In genomic region chr12:84617663-84618062, GRCm38 (mm10) we compare ENCODE assay signal across 8 mouse cellular contexts. TPM values are rescaled to one million over a fixed set of nuclear protein-coding genes. Genes with fewer than 3 reads are reported as not detected.
A peak's percentile ranks its signal among the peaks of the same experiment; 100 is the strongest.
DNase-seq lines count a peak whose midpoint lies in the region; ATAC-seq and TF ChIP-seq lines count a peak whose summit lies in the region.

No protein-coding gene starts in this region.

- no peaks in the 10 kb centered on the region for H3K9me3 ChIP-seq in heart, embryonic 13.5 days
- no peaks in the 10 kb centered on the region for H3K9me3 ChIP-seq in heart, embryonic 15.5 days (replicated peaks)
- H3K9me3 ChIP-seq in limb, embryonic 11.5 days (ENCODE audit: control insufficient read depth, low read length) = no peaks in the 10 kb centered on the region
- H3K9me3 ChIP-seq in midbrain, embryonic 13.5 days = no peaks in the 10 kb centered on the region

- H3K9ac ChIP-seq in heart, embryonic 13.5 days = peak overlapping the region; percentile 87
- peak overlapping the region; percentile 54 for H3K9ac ChIP-seq in heart, embryonic 15.5 days
- peak overlapping the region; percentile 50 for H3K9ac ChIP-seq in limb, embryonic 11.5 days (ENCODE audit: low read length)
- 0 out of 2 replicates have a peak overlapping the region, but pooled peaks have one; percentile 15 for H3K9ac ChIP-seq in midbrain, embryonic 13.5 days (replicated peaks)

- DNase-seq in heart, postnatal 36 days = no peak
- peak; percentile 53 for DNase-seq in brain, embryonic 14.5 days (ENCODE audit: low read depth)
- DNase-seq in limb, embryonic 11.5 days (ENCODE audit: low spot score) = peak; percentile 55
- no peak for DNase-seq in urinary bladder, postnatal 25 days (ENCODE audit: low spot score)
- no peak for DNase-seq in gastrocnemius, postnatal 4 days (ENCODE audit: low spot score in 2 of 2)

- no peaks in the 10 kb centered on the region for H3K36me3 ChIP-seq in heart, embryonic 13.5 days
- no peaks in the 10 kb centered on the region for H3K36me3 ChIP-seq in heart, embryonic 15.5 days
- H3K36me3 ChIP-seq in limb, embryonic 11.5 days (ENCODE audit: control insufficient read depth, insufficient read depth, low read length) = no peaks in the 10 kb centered on the region
- peaks cover 7% of the 10 kb centered on the region; the same call in 1 of the 2 replicates for H3K36me3 ChIP-seq in midbrain, embryonic 13.5 days

- peak overlapping the region; percentile 78 for H3K4me2 ChIP-seq in heart, embryonic 13.5 days
- peak overlapping the region; percentile 84 for H3K4me2 ChIP-seq in heart, embryonic 15.5 days
- peak overlapping the region; percentile 53 for H3K4me2 ChIP-seq in limb, embryonic 11.5 days (ENCODE audit: low read depth, severe bottlenecking)
- H3K4me2 ChIP-seq in midbrain, embryonic 13.5 days (replicated peaks) = peak overlapping the region; percentile 59

- peak; percentile 18; the same call in 1 of the 2 replicates for TF ChIP-seq CTCF in brain, embryonic 14.5 days (IDR thresholded peaks at IDR 0.05; ENCODE audit: borderline replicate concordance, extremely low read depth, insufficient read depth, insufficient read length)

- no peak for ATAC-seq in heart, embryonic 13.5 days (ENCODE audit: extremely low read depth, insufficient number of reproducible peaks, low FRiP score, low TSS enrichment)
- ATAC-seq in heart, embryonic 15.5 days (replicated peaks; ENCODE audit: insufficient number of reproducible peaks, insufficient read depth, low FRiP score, low read depth) = 0 out of 2 replicates have a peak, but pooled peaks have one; percentile 27
- ATAC-seq in limb, embryonic 11.5 days (ENCODE audit: insufficient number of reproducible peaks, low FRiP score, low TSS enrichment, low read depth) = no peak
- ATAC-seq in midbrain, embryonic 13.5 days = peak; percentile 48

- peak overlapping the region; percentile 63 for H3K4me3 ChIP-seq in heart, embryonic 13.5 days
- peak overlapping the region; percentile 97 for H3K4me3 ChIP-seq in heart, embryonic 15.5 days
- peak overlapping the region; percentile 41 for H3K4me3 ChIP-seq in limb, embryonic 11.5 days (ENCODE audit: low read depth, low read length)
- peak overlapping the region; percentile 67 for H3K4me3 ChIP-seq in midbrain, embryonic 13.5 days (replicated peaks)

- intact Hi-C loops in heart, postnatal 36 days (cut with DNase I) = loop anchor here (10.0 kb wide), 1 partner anchor 357 kb away; the partner anchor contains the start of genes Arel1 and Fcf1

- no peaks in the 10 kb centered on the region for H3K27me3 ChIP-seq in heart, embryonic 13.5 days (replicated peaks)
- H3K27me3 ChIP-seq in heart, embryonic 15.5 days = no peaks in the 10 kb centered on the region
- H3K27me3 ChIP-seq in limb, embryonic 11.5 days (ENCODE audit: control insufficient read depth, insufficient read depth, low read length) = no peaks in the 10 kb centered on the region
- no peaks in the 10 kb centered on the region for H3K27me3 ChIP-seq in midbrain, embryonic 13.5 days

- WGBS in heart, embryonic 13.5 days = 10% methylated on average over 10 of the region's 10 CpGs
- 5% methylated on average over 10 of the region's 10 CpGs for WGBS in heart, embryonic 15.5 days
- 10% methylated on average over 10 of the region's 10 CpGs for WGBS in limb, embryonic 11.5 days
- 7% methylated on average over 10 of the region's 10 CpGs for WGBS in midbrain, embryonic 13.5 days

- H3K27ac ChIP-seq in heart, embryonic 13.5 days (replicated peaks) = no peak overlapping the region
- H3K27ac ChIP-seq in heart, embryonic 15.5 days = no peak overlapping the region
- H3K27ac ChIP-seq in limb, embryonic 11.5 days (replicated peaks; ENCODE audit: low read depth, low read length) = no peak overlapping the region
- H3K27ac ChIP-seq in midbrain, embryonic 13.5 days = no peak overlapping the region

- TF ChIP-seq POLR2A in brain, embryonic 14.5 days (IDR thresholded peaks at IDR 0.05; ENCODE audit: borderline replicate concordance, extremely low read depth, insufficient read depth, insufficient read length, poor library complexity, severe bottlenecking) = no peak

- peaks cover 13% of the 10 kb centered on the region for H3K4me1 ChIP-seq in heart, embryonic 13.5 days
- H3K4me1 ChIP-seq in heart, embryonic 15.5 days (replicated peaks) = peaks cover 2% of the 10 kb centered on the region; the same call in 1 of the 2 replicates
- no peaks in the 10 kb centered on the region for H3K4me1 ChIP-seq in limb, embryonic 11.5 days (ENCODE audit: control insufficient read depth, insufficient read depth, low read length)
- peaks cover 12% of the 10 kb centered on the region; the same call in 1 of the 2 replicates for H3K4me1 ChIP-seq in midbrain, embryonic 13.5 days (replicated peaks)

RNA-seq across cellular contexts. Expression of gene Abcd4, which starts 0.5 kb away (rescaled TPM):
- polyA plus RNA-seq in heart, embryonic 13.5 days (2015; fragmentation: Nextera tagmentation; extraction: Ambion mirVana) = 9.5 and 10.0 TPM in 2 replicates
- total RNA-seq in heart, postnatal 36 days (2021) = 1 to 10 TPM; 5.2 to 7.1 TPM
- 25.1 and 34.0 TPM in 2 replicates for polyA plus RNA-seq in brain, embryonic 14.5 days (2012; rRNA removed)
- 9.3 and 13.6 TPM in 2 replicates for polyA plus RNA-seq in heart, embryonic 15.5 days (2015; fragmentation: Nextera tagmentation; extraction: Ambion mirVana)
- polyA plus RNA-seq in limb, embryonic 11.5 days (2014; fragmentation: Nextera tagmentation; extraction: Ambion mirVana) = 9.2 and 11.8 TPM in 2 replicates
- 12.8 and 13.9 TPM in 2 replicates for polyA plus RNA-seq in midbrain, embryonic 13.5 days (2015; fragmentation: Nextera tagmentation; extraction: Ambion mirVana)
- 1 to 10 TPM; 7.5 to 8.4 TPM for total RNA-seq in gastrocnemius, postnatal 4 days (2021)

RNA-seq across cellular contexts. Expression of gene Vrtn, which starts 23.2 kb away (rescaled TPM):
- not detected in 2 replicates for polyA plus RNA-seq in heart, embryonic 13.5 days (2015; fragmentation: Nextera tagmentation; extraction: Ambion mirVana)
- total RNA-seq in heart, postnatal 36 days (2021) = not detected
- polyA plus RNA-seq in brain, embryonic 14.5 days (2012; rRNA removed) = 0.03 TPM in 1 of 2 replicates, not detected in the other
- polyA plus RNA-seq in heart, embryonic 15.5 days (2015; fragmentation: Nextera tagmentation; extraction: Ambion mirVana) = 0.33 TPM in 1 of 2 replicates, not detected in the other
- polyA plus RNA-seq in limb, embryonic 11.5 days (2014; fragmentation: Nextera tagmentation; extraction: Ambion mirVana) = not detected in 2 replicates
- not detected in 2 replicates for polyA plus RNA-seq in midbrain, embryonic 13.5 days (2015; fragmentation: Nextera tagmentation; extraction: Ambion mirVana)
- total RNA-seq in gastrocnemius, postnatal 4 days (2021) = not detected

RNA-seq across cellular contexts. Expression of gene Vsx2, which starts 48.1 kb away (rescaled TPM):
- not detected in 2 replicates for polyA plus RNA-seq in heart, embryonic 13.5 days (2015; fragmentation: Nextera tagmentation; extraction: Ambion mirVana)
- not detected for total RNA-seq in heart, postnatal 36 days (2021)
- polyA plus RNA-seq in brain, embryonic 14.5 days (2012; rRNA removed) = 2.5 and 5.8 TPM in 2 replicates
- polyA plus RNA-seq in heart, embryonic 15.5 days (2015; fragmentation: Nextera tagmentation; extraction: Ambion mirVana) = not detected in 2 replicates
- 0.33 and 0.48 TPM in 2 replicates for polyA plus RNA-seq in limb, embryonic 11.5 days (2014; fragmentation: Nextera tagmentation; extraction: Ambion mirVana)
- polyA plus RNA-seq in midbrain, embryonic 13.5 days (2015; fragmentation: Nextera tagmentation; extraction: Ambion mirVana) = 2.2 and 3.0 TPM in 2 replicates
- not detected for total RNA-seq in gastrocnemius, postnatal 4 days (2021)

Comparison
In these comparisons a context has a peak if more than half of its experiments do, and no peak if none do; other contexts are left out.
1. ATAC-seq: peak in heart, embryonic 15.5 days (single experiment) and midbrain, embryonic 13.5 days (single experiment); none in heart, embryonic 13.5 days (single experiment) and limb, embryonic 11.5 days (single experiment).
2. H3K4me3 ChIP-seq: peak in every context shown above with its lines; median percentile 97 in heart, embryonic 15.5 days; 67 in midbrain, embryonic 13.5 days; 63 in heart, embryonic 13.5 days; 41 in limb, embryonic 11.5 days.
3. H3K9ac ChIP-seq: peak in every context shown above with its lines; median percentile 87 in heart, embryonic 13.5 days; 54 in heart, embryonic 15.5 days; 50 in limb, embryonic 11.5 days; 15 in midbrain, embryonic 13.5 days.
4. DNase-seq: peak in brain, embryonic 14.5 days (single experiment) and limb, embryonic 11.5 days (single experiment); none in heart, postnatal 36 days (0 of 2), urinary bladder, postnatal 25 days (single experiment) and gastrocnemius, postnatal 4 days (0 of 2).
5. Peak in every context shown above with its lines, with median percentiles within 50 percentile points of each other: H3K4me2 ChIP-seq.